Mouse (Mus musculus) spleen, postnatal 36 days (tissue): ENCODE measurements around the gene Krt12.
A peak's percentile ranks its signal among the peaks of the same experiment; 100 is the strongest.

Source experiments
- DNase-seq, 2 experiments: peaks; one replicate each; pipeline ENCODE4 v3.0.0; 2022; ENCODE audit warnings: low spot score in 2 of 2, mixed read lengths in 1 of 2

Krt12 gene

GRCm38 (mm10) chr11:99398084-99398483 is 24.0 kb downstream of the Krt12 start:
- no peak for DNase-seq

GRCm38 (mm10) chr11:99396661-99397060 is 25.4 kb downstream of the Krt12 start:
- no peak for DNase-seq

DNA sequence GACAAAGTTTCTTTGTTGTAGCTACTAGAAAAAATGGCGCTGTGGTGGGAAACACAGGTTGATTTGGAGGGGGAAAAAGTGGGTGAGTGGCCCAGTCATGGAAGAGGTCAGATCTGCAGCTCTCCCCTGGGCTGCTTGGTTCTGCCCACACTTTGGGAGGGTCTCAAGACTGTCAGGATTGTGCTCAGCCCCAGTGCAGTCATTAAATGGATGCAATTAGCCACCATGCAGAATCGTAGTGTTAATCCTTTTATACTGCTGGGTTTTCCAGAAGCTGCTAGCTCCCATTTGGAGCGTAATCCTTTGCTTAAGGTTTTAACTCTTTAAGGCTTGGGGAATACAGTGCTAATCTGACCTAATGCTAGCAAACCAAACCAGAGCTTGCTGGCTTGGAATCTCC is 26.0 kb downstream of the Krt12 start:
- no peak for DNase-seq

GRCm38 (mm10) chr11:99392492-99392891 is 29.6 kb downstream of the Krt12 start:
- DNase-seq, result no peak

DNA sequence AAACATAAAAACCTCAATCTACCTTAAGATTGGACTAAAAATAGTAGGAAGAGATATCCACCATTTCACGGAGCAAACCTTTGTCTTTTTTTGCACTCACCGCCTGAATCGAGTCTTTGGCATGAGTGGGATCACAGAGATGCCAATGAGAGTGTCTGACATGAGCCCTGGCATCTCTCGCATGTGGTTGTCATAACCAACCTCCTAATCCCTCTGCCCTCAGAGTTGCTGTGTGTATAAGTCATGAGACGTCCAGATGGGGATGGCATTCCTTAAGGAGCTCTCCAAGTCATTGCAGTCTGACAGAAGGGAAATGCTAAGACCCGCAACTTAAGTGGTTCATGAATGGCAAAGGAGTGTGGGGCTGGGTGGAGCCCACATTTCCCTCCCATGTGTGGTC is 30.7 kb downstream of the Krt12 start:
- no peak for DNase-seq

- DNase-seq, result no peak
Measured at GRCm38 (mm10) chr11:99390866-99391265, 31.2 kb downstream of the Krt12 start.

DNA sequence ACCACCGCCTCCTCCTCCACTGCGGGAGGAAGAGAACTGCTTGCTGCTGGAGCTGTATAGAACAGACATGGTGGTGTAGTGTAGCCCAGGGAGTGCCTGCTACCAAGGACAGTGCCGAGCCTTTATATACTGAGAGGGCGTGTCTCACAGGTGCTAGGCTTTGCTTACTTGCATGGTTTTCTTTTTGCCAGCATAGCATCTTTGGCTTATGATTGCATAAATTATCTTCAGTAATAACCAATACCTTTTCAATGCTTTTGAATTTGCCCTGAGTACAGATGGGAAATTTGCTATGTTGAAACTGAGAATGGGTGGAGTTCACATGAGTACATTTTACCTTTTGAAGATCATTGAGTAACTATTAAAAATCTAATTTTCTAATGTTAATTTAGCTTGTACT is 32.8 kb downstream of the Krt12 start, which contains the start of gene Krt10:
Gene Krt10 (minus strand): TSS at position 101 of the 400 bp plus-strand sequence.
- no peak for DNase-seq

DNA sequence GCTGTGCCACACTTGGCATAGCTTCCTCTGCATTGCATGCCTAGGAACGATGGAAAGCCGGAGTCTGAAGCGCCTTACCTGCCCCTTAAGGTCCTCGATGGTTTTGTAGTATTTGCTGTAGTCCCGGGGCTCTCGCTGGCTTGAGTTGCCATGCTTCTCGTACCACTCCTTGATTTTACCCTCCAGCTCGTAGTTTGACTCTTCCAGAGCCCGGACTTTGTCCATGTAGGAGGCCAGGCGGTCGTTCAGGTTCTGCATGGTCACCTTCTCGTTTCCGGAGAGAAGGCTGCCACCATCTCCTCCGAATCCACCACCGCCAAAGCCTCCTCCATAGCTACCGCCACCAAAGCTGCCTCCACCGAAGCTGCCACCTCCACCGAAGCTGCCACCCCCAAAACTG is 33.4 kb downstream of the Krt12 start:
- DNase-seq, result no peak

GRCm38 (mm10) chr11:99385813-99386721 is 36.0 kb downstream of the Krt12 start:
- DNase-seq, result peak; percentile 80

- peak; percentile 37 to 43 for DNase-seq
Measured at GRCm38 (mm10) chr11:99379568-99379967, 42.5 kb downstream of the Krt12 start.

DNA sequence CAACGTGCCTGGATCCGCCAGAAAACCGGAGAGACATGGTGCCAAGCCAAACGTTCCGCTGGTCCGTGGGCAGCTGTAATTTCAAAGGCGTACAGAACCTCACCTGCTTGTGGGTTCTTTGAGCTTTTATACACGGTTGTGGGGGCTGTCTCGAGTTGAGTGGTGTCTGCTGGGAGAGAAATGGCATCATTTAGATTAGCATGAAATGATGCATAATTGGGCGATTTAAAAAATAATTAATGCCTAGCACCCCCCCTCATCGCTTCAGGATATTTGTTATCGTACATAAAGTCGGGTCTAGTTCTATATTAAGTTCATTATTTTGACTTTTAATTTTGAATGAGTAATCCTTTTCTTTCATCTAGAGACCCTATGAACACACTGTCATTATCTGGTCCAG is 47.3 kb downstream of the Krt12 start, which contains the start of gene Krt28:
Gene Krt28 (minus strand): TSS at position 101 of the 400 bp plus-strand sequence.
- no peak for DNase-seq

- DNase-seq, result no peak
Measured at GRCm38 (mm10) chr11:99369853-99370451, 52.1 kb downstream of the Krt12 start.

DNA sequence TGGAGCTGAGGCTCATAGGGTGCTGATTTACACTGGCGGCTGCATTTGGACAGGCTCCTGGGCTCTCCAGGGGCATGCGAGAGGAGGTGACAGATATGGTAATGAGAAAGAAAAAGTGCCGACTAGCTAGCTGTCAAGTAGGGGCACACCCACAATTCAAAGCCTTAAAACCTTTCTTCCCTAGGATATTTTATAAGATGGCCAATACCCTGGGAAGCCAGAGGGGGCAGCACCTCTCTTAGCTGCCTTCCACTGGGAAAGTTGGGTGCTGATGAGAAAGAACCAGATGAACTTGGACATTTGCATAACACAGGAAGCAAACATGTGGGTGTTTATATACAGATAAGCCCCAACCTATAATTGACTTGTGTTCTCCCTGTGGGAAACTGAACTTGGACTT is 52.8 kb downstream of the Krt12 start:
- no peak for DNase-seq

DNA sequence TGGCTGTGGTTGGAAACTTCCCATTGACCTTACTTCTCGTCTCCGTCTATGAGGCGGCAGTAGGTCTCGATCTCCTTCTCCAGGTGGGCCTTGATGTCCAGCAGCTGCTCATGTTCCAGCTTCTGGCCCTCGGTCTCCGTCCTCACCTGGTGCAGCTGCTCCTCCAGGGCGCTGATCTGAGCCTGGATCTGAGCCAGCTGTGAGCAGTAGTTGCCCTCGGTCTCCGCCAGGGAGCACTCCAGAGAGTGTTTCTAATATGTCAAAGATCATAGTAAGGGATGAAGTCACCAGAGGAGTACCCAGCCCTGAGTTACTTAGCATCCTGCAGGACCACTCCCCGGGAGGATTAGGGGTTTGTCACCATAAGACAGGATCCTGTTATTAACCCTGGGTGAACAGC is 55.3 kb downstream of the Krt12 start:
- no peak for DNase-seq
